Mouse (Mus musculus) small intestine, adult 2 months (tissue): Measurements from ENCODE around the gene Pnpla3. TPM values are rescaled to one million over a fixed set of nuclear protein-coding genes. Genes with fewer than 3 reads are reported as not detected.

ENCODE experiments used
- H3K27ac ChIP-seq: fragments of 200-500 bp; 2 replicates; pipeline ENCODE4 v1.5.1; 2012; ENCODE audit warnings: low read depth, low read length, control low read depth, inconsistent platforms; ENCODE audit not compliant: insufficient read depth
- H3K27me3 ChIP-seq: fragments of 200-500 bp; 2 replicates; pipeline ENCODE4 v1.6.1; 2012; ENCODE audit warnings: mild to moderate bottlenecking, moderate library complexity, low read length, inconsistent platforms; ENCODE audit not compliant: control insufficient read depth, insufficient read depth
- H3K36me3 ChIP-seq: fragments of 200-500 bp; 2 replicates; pipeline ENCODE4 v1.6.1; 2012; ENCODE audit warnings: mild to moderate bottlenecking, low read length, control low read depth, inconsistent platforms; ENCODE audit not compliant: control insufficient read depth, insufficient read depth
- H3K4me1 ChIP-seq: fragments of 200-500 bp; 2 replicates; pipeline ENCODE4 v1.6.1; 2012; ENCODE audit warnings: low read length, inconsistent platforms, mixed read lengths; ENCODE audit not compliant: control insufficient read depth, insufficient read depth, insufficient read length
- H3K4me3 ChIP-seq: fragments of 200-500 bp; 2 replicates; pipeline ENCODE4 v1.5.1; 2012; ENCODE audit warnings: low read depth, mild to moderate bottlenecking, control low read depth, inconsistent platforms, low read length, moderate library complexity
- CTCF ChIP-seq: fragments of 200-500 bp; IDR thresholded peaks from 2 replicates; pipeline ENCODE4 v1.5.1; 2012; ENCODE audit warnings: low read depth, mild to moderate bottlenecking, control low read depth, inconsistent platforms, low read length, moderate library complexity, mixed read lengths; ENCODE audit not compliant: insufficient replicate concordance, insufficient read length; ENCODE audit errors: extremely low read depth
- POLR2A ChIP-seq: fragments of 200-500 bp; IDR thresholded peaks from 2 replicates; pipeline ENCODE4 v1.6.1; 2012; ENCODE audit warnings: low read depth, mild to moderate bottlenecking, control low read depth, inconsistent platforms, low read length, moderate library complexity
- WGBS: fragments of 180-500 bp; shearing (Covaris S2); methylation state at CpG from one replicate; pipeline ENCODE4 v1.1.7; 2018; 5-methylcytosine and 5-hydroxymethylcytosine counted together
- polyA plus RNA-seq: library from polyadenylated mRNA; depleted of rRNA; stranded (reverse); fragments of >200 nt; gene quantifications from 2 replicates; pipeline ENCODE4 v1.2.3, GENCODE M21; 2012; rRNA removed

The Pnpla3 gene
- 0.80 and 2.0 TPM in 2 replicates for polyA plus RNA-seq

DNA sequence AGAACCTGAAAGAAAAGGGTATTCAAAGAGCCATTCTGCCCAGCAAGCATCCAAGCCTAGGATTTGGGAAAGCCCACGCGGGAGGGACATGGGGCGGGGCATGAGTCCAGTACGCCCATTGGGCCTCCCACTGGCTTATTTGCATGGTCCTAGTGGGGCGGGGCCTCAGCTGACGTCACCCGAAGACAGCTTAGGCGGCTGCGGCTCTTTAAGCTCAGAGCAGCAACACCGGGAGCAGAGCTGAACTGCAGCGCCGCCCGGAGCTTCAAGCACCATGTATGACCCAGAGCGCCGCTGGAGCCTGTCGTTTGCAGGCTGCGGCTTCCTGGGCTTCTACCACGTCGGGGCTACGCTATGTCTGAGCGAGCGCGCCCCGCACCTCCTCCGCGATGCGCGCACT is at the start of gene Pnpla3:
Pnpla3 (plus strand) TSS at position 238 of the 400 bp plus-strand sequence.
- TF ChIP-seq POLR2A (peak; percentile 60; the same call in 1 of the 2 replicates), CTCF (no peak)
- H3K4me3 ChIP-seq: peak within 1 kb of the TSS; percentile 67
- peaks cover 7% of the 10 kb centered on the region for H3K4me1 ChIP-seq
- 0 out of 2 replicates have a peak, but pooled peaks cover 5% of the 10 kb centered on the region for H3K27me3 ChIP-seq
- WGBS: under 1% methylated on average over 28 of the region's 28 CpGs
- no peaks in the 10 kb centered on the region for H3K36me3 ChIP-seq
- H3K27ac ChIP-seq: no peak within 1 kb of the TSS

DNA sequence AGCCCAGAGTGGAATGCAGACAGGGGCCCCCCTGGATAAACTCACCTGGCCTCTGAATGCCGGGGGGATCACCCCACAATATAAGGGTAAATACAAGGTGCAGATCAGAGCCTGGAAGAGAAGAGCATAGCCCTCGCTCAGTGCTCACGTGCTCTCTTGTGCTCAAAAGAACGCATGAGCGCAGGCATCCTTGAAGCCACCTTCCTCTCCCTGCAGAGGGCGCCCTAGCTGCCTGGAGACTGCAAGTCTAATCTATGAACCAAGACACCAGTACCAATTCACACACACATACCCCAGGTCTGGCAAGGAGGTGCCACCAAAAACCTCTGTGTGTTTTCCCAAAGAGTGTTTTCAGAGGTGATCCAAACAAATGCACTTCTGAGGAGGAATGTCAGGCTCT is 47.0 kb upstream of the Pnpla3 start:
- no peaks in the 10 kb centered on the region for H3K27me3 ChIP-seq
- H3K4me3 ChIP-seq: no peak overlapping the region
- 21% methylated on average over 6 of the region's 6 CpGs for WGBS
- no peaks in the 10 kb centered on the region for H3K36me3 ChIP-seq
- no peaks in the 10 kb centered on the region for H3K4me1 ChIP-seq
- 0 out of 2 replicates have a peak, but pooled peaks have one; percentile 12 for TF ChIP-seq CTCF
- TF ChIP-seq POLR2A: no peak
- no peak overlapping the region for H3K27ac ChIP-seq

DNA sequence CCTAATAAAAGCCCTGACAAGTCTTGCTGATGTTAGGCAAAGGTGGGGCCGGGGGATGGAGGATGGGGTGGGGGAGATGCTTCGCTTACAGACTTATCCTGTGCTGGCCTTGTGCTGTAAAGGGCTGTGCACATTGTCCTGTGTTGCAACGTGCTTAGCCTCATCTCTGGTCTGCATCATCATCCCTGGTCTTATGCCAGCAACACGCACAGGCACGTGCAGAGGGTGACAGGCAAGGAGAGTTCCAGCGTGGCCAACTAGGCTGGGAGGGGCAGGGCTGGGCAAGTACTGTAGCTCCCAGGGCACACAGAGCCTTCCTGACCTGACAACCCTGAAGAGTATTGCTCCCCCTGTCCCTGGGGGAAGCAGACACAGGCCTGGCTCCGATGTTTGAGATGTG is 46.6 kb upstream of the Pnpla3 start:
- WGBS: 62% methylated on average over 7 of the region's 7 CpGs
- no peaks in the 10 kb centered on the region for H3K4me1 ChIP-seq
- TF ChIP-seq CTCF (no peak), POLR2A (no peak)
- no peaks in the 10 kb centered on the region for H3K36me3 ChIP-seq
- H3K4me3 ChIP-seq: no peak overlapping the region
- no peak overlapping the region for H3K27ac ChIP-seq
- H3K27me3 ChIP-seq: no peaks in the 10 kb centered on the region

DNA sequence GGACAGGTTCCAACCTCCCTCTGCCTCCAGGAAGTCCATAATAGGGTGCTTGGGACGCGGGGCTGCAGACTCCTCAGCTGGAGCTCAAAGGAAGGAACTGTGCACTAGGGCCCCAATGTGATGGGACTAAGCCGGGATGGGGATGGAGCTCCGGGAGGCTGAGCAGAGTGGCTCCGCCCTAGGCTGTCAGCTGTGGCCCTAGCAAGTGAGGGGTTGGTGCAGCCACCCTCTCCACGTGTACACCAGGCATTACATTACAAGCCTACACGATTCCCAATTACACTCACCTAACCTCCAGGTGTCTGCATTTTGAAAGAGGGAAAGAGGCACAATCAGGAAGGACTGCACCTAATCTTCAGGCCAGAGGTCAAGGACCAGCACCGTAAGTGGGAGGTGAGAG is 44.6 kb upstream of the Pnpla3 start, which contains the start of gene Pnpla5:
Pnpla5 (minus strand) TSS at position 101 of the 400 bp plus-strand sequence.
- 59% methylated on average over 8 of the region's 8 CpGs for WGBS
- no peak within 1 kb of the TSS for H3K4me3 ChIP-seq
- H3K36me3 ChIP-seq: no peaks in the 10 kb centered on the region
- TF ChIP-seq CTCF: no peak
- TF ChIP-seq POLR2A: no peak
- H3K27me3 ChIP-seq: no peaks in the 10 kb centered on the region
- H3K4me1 ChIP-seq: no peaks in the 10 kb centered on the region
- no peak within 1 kb of the TSS for H3K27ac ChIP-seq

DNA sequence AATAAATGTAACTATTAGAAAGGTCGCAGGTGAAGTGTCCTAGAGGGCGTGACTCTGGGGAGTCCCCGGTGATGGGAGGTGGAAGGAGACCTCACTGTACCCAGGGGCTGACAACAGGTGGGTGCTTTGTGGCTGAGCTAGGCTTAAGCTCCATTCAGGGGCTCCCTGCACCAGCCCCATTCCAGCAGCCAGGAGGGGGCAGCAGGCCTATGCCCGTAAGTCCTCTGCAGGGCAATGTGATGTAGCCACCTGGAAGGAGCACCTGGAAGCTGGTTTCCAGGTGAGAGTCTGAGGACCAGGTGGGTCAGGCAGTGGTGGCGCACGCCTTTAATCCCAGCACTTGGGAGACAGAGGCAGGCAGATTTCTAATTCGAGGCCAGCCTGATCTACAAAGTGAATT is 43.6 kb upstream of the Pnpla3 start:
- Histone ChIP-seq H3K27ac (no peak overlapping the region), H3K27me3 (no peaks in the 10 kb centered on the region), H3K36me3 (no peaks in the 10 kb centered on the region), H3K4me1 (no peaks in the 10 kb centered on the region), H3K4me3 (no peak overlapping the region)
- TF ChIP-seq CTCF (no peak), POLR2A (no peak)
- 52% methylated on average over 7 of the region's 7 CpGs for WGBS

DNA sequence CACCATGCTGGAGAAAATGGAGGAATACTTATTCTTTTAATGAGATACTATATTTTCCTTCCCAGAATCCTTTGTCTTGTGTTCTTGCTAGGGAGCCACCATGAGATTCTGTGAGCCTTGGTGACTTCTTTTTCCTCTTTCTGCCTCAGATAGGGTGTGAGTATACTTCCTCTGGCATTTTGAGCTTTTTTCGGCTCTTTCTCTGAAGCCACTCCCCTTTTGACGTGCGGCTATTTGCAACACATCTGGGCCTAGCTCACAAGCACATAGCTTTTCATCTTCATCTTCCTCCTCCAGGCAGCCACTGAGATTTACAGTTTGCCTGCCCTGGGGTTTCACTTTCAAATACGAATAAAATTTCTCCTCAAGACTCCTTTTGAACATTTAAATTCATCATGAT is 41.2 kb upstream of the Pnpla3 start:
- TF ChIP-seq POLR2A (no peak), CTCF (no peak)
- no peaks in the 10 kb centered on the region for H3K27me3 ChIP-seq
- WGBS: 62% methylated on average over 4 of the region's 4 CpGs
- no peak overlapping the region for H3K27ac ChIP-seq
- H3K36me3 ChIP-seq: no peaks in the 10 kb centered on the region
- no peaks in the 10 kb centered on the region for H3K4me1 ChIP-seq
- no peak overlapping the region for H3K4me3 ChIP-seq

DNA sequence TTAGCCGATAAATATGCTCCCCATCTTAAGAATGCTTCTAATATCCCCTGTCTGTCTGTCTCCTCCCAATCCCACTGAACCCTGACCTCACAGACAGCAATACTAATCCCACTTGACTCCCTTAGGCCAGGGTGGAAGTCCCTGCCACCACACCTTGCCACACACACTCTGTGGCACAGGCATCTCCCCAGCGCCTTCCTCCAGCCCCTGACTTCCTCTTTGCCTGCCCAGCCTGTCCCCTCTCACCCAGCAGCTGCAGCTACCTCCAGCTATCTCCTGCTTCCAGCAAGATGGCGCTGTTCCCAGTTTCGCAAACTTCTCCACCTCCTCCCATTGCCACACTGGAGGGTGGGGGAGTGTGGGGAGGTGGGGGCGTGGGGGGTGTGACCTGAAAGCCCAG is 40.8 kb upstream of the Pnpla3 start:
- no peaks in the 10 kb centered on the region for H3K4me1 ChIP-seq
- H3K27ac ChIP-seq: no peak overlapping the region
- TF ChIP-seq CTCF: no peak
- no peak for TF ChIP-seq POLR2A
- WGBS: 26% methylated on average over 5 of the region's 5 CpGs
- H3K36me3 ChIP-seq: no peaks in the 10 kb centered on the region
- H3K27me3 ChIP-seq: no peaks in the 10 kb centered on the region
- H3K4me3 ChIP-seq: no peak overlapping the region
